Mouse (Mus musculus) erythroblast, embryonic 14.5 days (primary cell): Measurements from ENCODE around the gene Grk4. TPM values are rescaled to one million over a fixed set of nuclear protein-coding genes. Genes with fewer than 3 reads are reported as not detected.
"Not testable (repeated sequence)": the region's sequence is repeated elsewhere in the genome, so short reads cannot be mapped to it uniquely, and the experiment has no call there.

Experiments
- H3K27me3 ChIP-seq: 2 replicates; pipeline ENCODE4 v1.6.1; 2012; ENCODE audit warnings: inconsistent platforms; ENCODE audit not compliant: control insufficient read depth
- H3K36me3 ChIP-seq: 2 replicates; pipeline ENCODE4 v1.6.1; 2012; ENCODE audit warnings: mild to moderate bottlenecking, inconsistent platforms; ENCODE audit not compliant: control insufficient read depth
- H3K4me1 ChIP-seq: 2 replicates; pipeline ENCODE4 v1.6.1; 2012; ENCODE audit warnings: inconsistent platforms; ENCODE audit not compliant: control insufficient read depth
- H3K4me3 ChIP-seq: replicated peaks from 2 replicates; pipeline ENCODE3; 2012; ENCODE audit warnings: moderate library complexity, mild to moderate bottlenecking, inconsistent platforms
- H3K9me3 ChIP-seq: 2 replicates; pipeline ENCODE4 v1.6.1; 2012; ENCODE audit warnings: low read length, inconsistent platforms, mixed read lengths; ENCODE audit not compliant: control insufficient read depth
- GATA1 ChIP-seq: IDR thresholded peaks from 2 replicates; pipeline ENCODE4 v1.6.1; 2012; ENCODE audit warnings: low read length, inconsistent platforms, mixed read lengths
- TAL1 ChIP-seq: IDR thresholded peaks from 3 replicates; pipeline ENCODE4 v1.6.1; 2012; ENCODE audit warnings: low read length, inconsistent platforms, mixed read lengths
- polyA plus RNA-seq: library from polyadenylated mRNA; stranded (reverse); fragments of >175 nt; gene quantifications from 2 replicates; pipeline ENCODE4 v1.2.3, GENCODE M21; 2012

Gene Grk4
- polyA plus RNA-seq, 1 experiment, result 0.11 TPM

DNA sequence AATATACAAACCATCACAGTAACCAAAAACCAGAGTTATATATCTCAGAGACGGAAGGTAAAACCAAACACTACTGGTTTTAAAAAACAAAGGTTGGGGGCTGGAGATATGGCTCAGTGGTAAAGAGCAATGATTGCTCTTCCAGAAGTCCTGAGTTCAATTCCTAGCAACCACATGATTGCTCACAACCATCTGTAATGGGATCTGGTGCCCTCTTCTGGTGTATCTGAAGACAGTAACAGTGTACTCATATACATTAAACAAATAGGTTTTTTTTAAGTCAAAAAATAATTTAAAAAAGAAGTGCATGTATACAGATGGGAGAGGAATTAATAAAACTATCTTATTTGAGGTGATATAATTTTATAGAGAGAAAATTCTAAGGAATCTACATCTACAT is 29.7 kb downstream of the Grk4 start:
- Histone ChIP-seq H3K36me3 (no peaks in the 10 kb centered on the region), H3K9me3 (0 out of 2 replicates have a peak, but pooled peaks cover 2% of the 10 kb centered on the region), H3K4me1 (no peaks in the 10 kb centered on the region; the same call in 1 of the 2 replicates), H3K4me3 (no peak overlapping the region), H3K27me3 (no peaks in the 10 kb centered on the region)
- TF ChIP-seq TAL1, result no peak
- no peak for TF ChIP-seq GATA1

DNA sequence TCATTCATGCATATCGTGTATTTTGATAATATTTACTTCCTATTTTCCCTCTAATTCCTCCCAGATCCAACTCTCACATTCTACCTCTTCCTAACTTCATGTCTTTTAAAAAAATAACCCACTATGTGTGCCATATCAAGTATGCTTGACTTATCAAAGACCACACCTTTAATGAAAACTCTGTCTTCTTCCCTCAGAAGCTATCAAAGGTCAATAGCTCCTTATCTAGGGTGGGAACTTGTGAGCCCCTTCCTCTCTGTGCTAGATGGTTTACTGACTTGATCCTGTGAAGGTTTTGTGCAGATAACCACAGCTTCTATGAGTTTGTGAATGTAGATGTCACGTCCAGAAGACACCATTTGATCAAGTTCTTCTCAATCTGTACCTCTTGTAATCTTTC is 32.6 kb downstream of the Grk4 start:
- Histone ChIP-seq H3K4me3 (no peak overlapping the region), H3K36me3 (no peaks in the 10 kb centered on the region), H3K9me3 (0 out of 2 replicates have a peak, but pooled peaks cover 2% of the 10 kb centered on the region), H3K4me1 (no peaks in the 10 kb centered on the region; the same call in 1 of the 2 replicates), H3K27me3 (no peaks in the 10 kb centered on the region)
- TF ChIP-seq TAL1 (no peak), GATA1 (no peak)

DNA sequence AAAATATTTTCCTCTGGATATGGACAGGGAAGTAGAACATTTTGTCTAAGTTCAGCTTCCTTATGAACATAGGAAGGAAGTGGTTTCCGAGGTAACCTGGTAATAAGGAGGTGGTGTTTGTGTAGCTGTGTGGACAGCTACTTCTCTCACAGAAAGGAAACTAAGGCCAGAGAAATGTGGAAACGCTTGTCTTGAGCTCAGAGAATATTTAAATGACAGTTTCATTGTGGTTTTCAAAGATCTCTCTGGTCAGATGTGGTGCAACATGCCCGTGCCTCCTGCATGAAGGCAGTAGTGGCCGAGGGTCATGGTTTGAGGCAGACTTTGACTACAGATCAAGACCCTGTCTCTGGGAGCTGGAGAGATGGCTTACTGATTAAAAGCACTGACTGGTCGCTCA is 35.3 kb downstream of the Grk4 start:
- Histone ChIP-seq H3K9me3 (no peaks in the 10 kb centered on the region), H3K4me1 (no peaks in the 10 kb centered on the region; the same call in 1 of the 2 replicates), H3K36me3 (no peaks in the 10 kb centered on the region), H3K27me3 (no peaks in the 10 kb centered on the region), H3K4me3 (no peak overlapping the region)
- TF ChIP-seq TAL1 (no peak), GATA1 (no peak)

DNA sequence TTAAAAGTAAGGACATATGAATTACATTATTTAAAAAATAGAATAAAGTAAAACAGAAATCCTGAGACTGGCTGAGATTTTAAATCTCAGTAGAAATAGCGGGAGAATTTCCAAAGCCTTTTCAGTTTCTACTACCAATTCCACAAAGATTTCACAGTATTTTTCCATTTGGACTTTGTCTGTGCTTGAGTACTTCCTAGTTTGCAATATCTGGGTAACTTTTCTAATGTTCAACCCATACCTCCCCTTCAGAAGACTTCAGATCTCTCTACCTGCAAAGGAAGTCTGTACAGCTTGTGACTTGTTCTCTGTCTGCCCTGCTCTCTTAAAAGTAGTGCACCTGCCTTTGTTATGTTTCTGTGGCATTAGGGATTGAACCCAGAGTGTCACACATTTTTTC is 48.3 kb downstream of the Grk4 start:
- Histone ChIP-seq H3K4me1 (no peaks in the 10 kb centered on the region), H3K36me3 (no peaks in the 10 kb centered on the region), H3K9me3 (no peaks in the 10 kb centered on the region), H3K27me3 (peaks cover 2% of the 10 kb centered on the region; the same call in 1 of the 2 replicates), H3K4me3 (no peak overlapping the region)
- no peak for TF ChIP-seq TAL1
- no peak for TF ChIP-seq GATA1

DNA sequence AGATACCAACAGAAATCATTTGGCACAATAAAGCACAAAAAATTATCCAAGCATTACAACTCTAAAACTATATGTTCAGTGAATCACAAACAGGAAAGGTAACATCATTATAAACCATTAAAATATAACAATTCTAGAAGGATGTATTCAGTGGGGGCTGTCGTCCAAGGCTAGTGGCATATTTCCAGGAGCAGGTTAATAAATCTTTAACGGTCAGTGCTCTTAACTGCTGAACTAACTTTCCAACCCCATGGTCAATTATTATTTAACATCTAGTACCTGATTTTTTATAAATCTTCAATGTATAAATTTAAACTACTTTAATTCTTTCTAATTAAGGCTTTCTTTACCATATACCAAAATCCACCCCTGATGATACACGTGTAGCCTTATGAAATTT is 54.2 kb downstream of the Grk4 start:
- H3K36me3 ChIP-seq, H3K4me3 ChIP-seq, H3K4me1 ChIP-seq, H3K9me3 ChIP-seq: not testable (repeated sequence)
- peaks cover 29% of the 10 kb centered on the region for H3K27me3 ChIP-seq

DNA sequence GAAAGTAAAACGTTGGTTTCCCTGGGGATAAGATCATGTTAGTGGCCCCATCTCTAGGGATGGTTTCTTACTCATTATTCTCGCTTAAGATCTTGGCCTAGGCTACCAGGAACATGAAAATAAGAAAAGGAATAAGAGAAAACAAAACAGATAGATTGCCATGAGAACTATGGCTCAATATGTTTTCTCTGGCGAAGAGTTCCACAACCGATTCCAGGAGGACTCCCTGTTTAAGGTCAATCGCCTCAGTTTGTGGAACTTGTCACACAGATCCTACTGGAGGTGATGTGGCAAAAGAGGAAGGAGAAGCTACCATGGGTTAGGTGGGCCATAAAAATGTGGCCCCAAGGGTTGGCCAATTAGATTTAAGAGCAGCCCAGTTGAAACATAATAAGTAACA is 54.6 kb downstream of the Grk4 start:
- no peaks in the 10 kb centered on the region for H3K9me3 ChIP-seq
- H3K27me3 ChIP-seq, result peaks cover 32% of the 10 kb centered on the region
- no peaks in the 10 kb centered on the region for H3K36me3 ChIP-seq
- H3K4me1 ChIP-seq, result no peaks in the 10 kb centered on the region
- TF ChIP-seq TAL1, result no peak
- no peak for TF ChIP-seq GATA1
- H3K4me3 ChIP-seq, result no peak overlapping the region

DNA sequence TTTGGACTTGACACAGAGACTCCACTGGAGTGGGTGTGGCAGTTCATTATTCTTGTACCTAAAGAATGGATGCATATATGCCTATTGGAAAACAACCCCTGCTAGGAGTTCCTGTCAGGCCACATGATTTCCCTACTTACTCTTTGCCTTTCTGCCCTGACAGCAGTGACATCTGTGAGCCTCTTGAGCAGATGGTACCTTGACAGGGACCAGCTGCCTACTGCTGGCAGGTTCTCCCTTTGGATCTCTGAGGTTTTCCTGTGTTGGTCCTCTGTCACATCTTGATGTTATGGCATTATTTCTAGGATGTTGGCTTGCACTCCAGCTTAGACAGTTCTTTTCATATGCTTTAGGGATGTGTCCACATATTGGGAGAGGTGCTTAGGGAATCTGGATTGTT is 69.0 kb downstream of the Grk4 start:
- no peak for TF ChIP-seq TAL1
- TF ChIP-seq GATA1, result no peak
- Histone ChIP-seq H3K36me3 (no peaks in the 10 kb centered on the region), H3K9me3 (no peaks in the 10 kb centered on the region), H3K4me1 (peaks cover 17% of the 10 kb centered on the region), H3K4me3 (no peak overlapping the region), H3K27me3 (no peaks in the 10 kb centered on the region)

DNA sequence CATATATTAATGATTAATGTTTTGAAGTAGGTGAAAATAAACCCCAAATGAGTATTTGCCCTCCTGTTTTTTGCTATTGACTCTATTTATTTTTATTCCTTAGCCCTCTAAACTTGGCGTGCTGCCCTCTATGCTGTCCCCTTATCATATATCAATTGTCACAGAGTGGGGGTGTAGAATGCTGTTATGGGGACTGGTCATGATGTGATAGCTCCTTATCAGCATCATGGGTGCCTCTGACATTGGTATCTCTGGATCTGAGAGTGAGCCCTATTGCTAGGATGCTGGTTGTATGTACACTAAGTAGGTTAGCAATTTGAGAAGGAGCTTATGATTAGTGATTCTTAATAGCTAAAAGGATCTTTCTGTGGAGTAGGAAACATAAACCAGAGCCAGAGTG is 70.1 kb downstream of the Grk4 start:
- Histone ChIP-seq H3K36me3 (no peaks in the 10 kb centered on the region), H3K4me1 (peaks cover 17% of the 10 kb centered on the region), H3K9me3 (no peaks in the 10 kb centered on the region), H3K27me3 (no peaks in the 10 kb centered on the region), H3K4me3 (no peak overlapping the region)
- TF ChIP-seq TAL1, result no peak
- TF ChIP-seq GATA1, result no peak

DNA sequence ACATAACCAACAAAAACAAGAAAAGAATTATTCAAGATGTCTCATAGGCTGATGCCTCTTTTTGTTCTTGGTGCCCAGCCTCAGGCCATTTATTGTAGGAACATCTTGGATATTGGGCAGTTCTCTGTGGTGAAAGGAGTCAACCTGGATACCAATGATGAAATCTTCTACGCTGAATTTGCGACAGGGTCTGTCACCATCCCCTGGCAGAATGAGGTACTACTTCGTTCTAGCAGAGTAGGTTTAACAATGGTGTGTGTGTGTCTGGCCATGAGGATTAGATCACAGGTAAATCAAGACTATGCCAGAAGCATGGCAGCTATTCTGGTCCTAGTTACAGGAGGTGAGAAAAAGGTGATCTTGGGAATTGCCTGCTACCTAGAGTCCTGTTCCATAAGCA is 91.3 kb downstream of the Grk4 start:
- Histone ChIP-seq H3K27me3 (peaks cover 36% of the 10 kb centered on the region), H3K36me3 (no peaks in the 10 kb centered on the region), H3K9me3 (no peaks in the 10 kb centered on the region), H3K4me3 (no peak overlapping the region), H3K4me1 (no peaks in the 10 kb centered on the region; the same call in 1 of the 2 replicates)
- TF ChIP-seq TAL1 (no peak), GATA1 (no peak)

DNA sequence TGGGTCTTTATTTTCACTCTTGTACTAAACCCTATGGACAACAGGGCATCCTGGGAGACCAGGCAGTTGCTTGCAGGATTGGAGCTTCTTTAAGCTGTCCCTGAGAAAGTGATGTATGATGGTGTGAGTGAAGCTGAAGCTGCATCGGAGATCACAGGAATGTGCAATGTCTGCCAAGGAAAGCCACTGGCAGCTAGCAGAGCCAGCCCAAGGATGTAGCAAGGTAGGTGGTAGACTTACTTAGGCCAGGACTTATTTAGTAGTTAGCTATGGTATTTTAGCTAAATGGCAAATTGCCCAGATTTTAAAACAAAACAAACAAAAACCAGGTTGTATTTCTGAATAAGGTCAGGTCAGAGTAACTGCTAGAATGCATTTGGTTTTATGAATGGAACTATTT is 98.6 kb downstream of the Grk4 start:
- no peak overlapping the region for H3K4me3 ChIP-seq
- TF ChIP-seq GATA1 (no peak), TAL1 (no peak)
- no peaks in the 10 kb centered on the region for H3K9me3 ChIP-seq
- H3K27me3 ChIP-seq, result peaks cover 47% of the 10 kb centered on the region
- H3K36me3 ChIP-seq, result peaks cover 2% of the 10 kb centered on the region; the same call in 1 of the 2 replicates
- peaks cover 24% of the 10 kb centered on the region for H3K4me1 ChIP-seq
